Mouse (Mus musculus) G1E-ER4 (cell line): ENCODE data around the gene Wipf3. TPM values are rescaled to one million over a fixed set of nuclear protein-coding genes. Genes with fewer than 3 reads are reported as not detected.

Experiments
- GATA1 ChIP-seq: IDR thresholded peaks from one replicate; pipeline ENCODE4 v1.8.0; 2012; ENCODE audit warnings: low read length, inconsistent platforms
- polyA plus RNA-seq: library from polyadenylated mRNA; stranded (reverse); fragments of >175 nt; gene quantifications from 2 replicates; pipeline ENCODE4 v1.2.3, GENCODE M21; 2012

Wipf3 gene
- polyA plus RNA-seq, 1 experiment = not detected

- no peak for TF ChIP-seq GATA1
These were observed 17.8 kb upstream of the Wipf3 start for GRCm38 (mm10) chr6:54411591-54411990.

GRCm38 (mm10) chr6:54412879-54413278 is 16.5 kb upstream of the Wipf3 start:
- TF ChIP-seq GATA1 = no peak

- no peak for TF ChIP-seq GATA1
These were observed 4.2 kb upstream of the Wipf3 start for GRCm38 (mm10) chr6:54425230-54425629.

- TF ChIP-seq GATA1 = no peak
These were observed 455 bp upstream of the Wipf3 start for GRCm38 (mm10) chr6:54428850-54429446.

- TF ChIP-seq GATA1 = no peak
These were observed 818 bp downstream of the Wipf3 start for GRCm38 (mm10) chr6:54430221-54430620.

GRCm38 (mm10) chr6:54431761-54432160 is 2.4 kb downstream of the Wipf3 start:
- TF ChIP-seq GATA1 = no peak

- no peak for TF ChIP-seq GATA1
These were observed 2.8 kb downstream of the Wipf3 start for GRCm38 (mm10) chr6:54432191-54432590.

GRCm38 (mm10) chr6:54432806-54433545 is 3.6 kb downstream of the Wipf3 start:
- TF ChIP-seq GATA1 = no peak

- TF ChIP-seq GATA1 = no peak
These were observed 4.8 kb downstream of the Wipf3 start for GRCm38 (mm10) chr6:54434171-54434570.

GRCm38 (mm10) chr6:54435663-54436062 is 6.3 kb downstream of the Wipf3 start:
- no peak for TF ChIP-seq GATA1

GRCm38 (mm10) chr6:54436286-54436685 is 6.9 kb downstream of the Wipf3 start:
- no peak for TF ChIP-seq GATA1

GRCm38 (mm10) chr6:54438510-54438909 is 9.1 kb downstream of the Wipf3 start:
- no peak for TF ChIP-seq GATA1

- no peak for TF ChIP-seq GATA1
These were observed 11.3 kb downstream of the Wipf3 start for GRCm38 (mm10) chr6:54440658-54441057.

GRCm38 (mm10) chr6:54443657-54444056 is 14.3 kb downstream of the Wipf3 start:
- TF ChIP-seq GATA1 = no peak

- no peak for TF ChIP-seq GATA1
These were observed 14.7 kb downstream of the Wipf3 start for GRCm38 (mm10) chr6:54444086-54444485.

GRCm38 (mm10) chr6:54445249-54445818 is 15.9 kb downstream of the Wipf3 start:
- TF ChIP-seq GATA1 = no peak

GRCm38 (mm10) chr6:54447353-54447752 is 17.9 kb downstream of the Wipf3 start:
- TF ChIP-seq GATA1 = no peak
